Mouse (Mus musculus) bone marrow, adult 2 months (tissue): ENCODE data around the gene Rnf220. TPM values are rescaled to one million over a fixed set of nuclear protein-coding genes. Genes with fewer than 3 reads are reported as not detected.
A peak's percentile ranks its signal among the peaks of the same experiment; 100 is the strongest.

Experiments used
- H3K27ac ChIP-seq: fragments of 200-500 bp; 2 replicates; pipeline ENCODE4 v1.5.1; 2012; ENCODE audit warnings: low read depth, mild to moderate bottlenecking, control low read depth, inconsistent platforms, low read length; ENCODE audit not compliant: control insufficient read depth, poor library complexity, insufficient read depth
- H3K4me1 ChIP-seq: fragments of 200-500 bp; 2 replicates; pipeline ENCODE4 v1.6.1; 2011; ENCODE audit warnings: low read length; ENCODE audit not compliant: control insufficient read depth, insufficient read depth
- H3K4me3 ChIP-seq: fragments of 200-500 bp; replicated peaks from 2 replicates; pipeline ENCODE3; 2011; ENCODE audit warnings: mild to moderate bottlenecking, low read depth, low read length, control low read depth; ENCODE audit not compliant: control insufficient read depth
- CTCF ChIP-seq: fragments of 200-500 bp; IDR thresholded peaks from 2 replicates; pipeline ENCODE4 v1.5.1; 2011; ENCODE audit warnings: low read length, control low read depth; ENCODE audit not compliant: control insufficient read depth, insufficient read depth
- POLR2A ChIP-seq: fragments of 200-500 bp; IDR thresholded peaks from 2 replicates; pipeline ENCODE4 v1.6.1; 2011; ENCODE audit warnings: low read depth, mild to moderate bottlenecking, control low read depth, low read length, borderline replicate concordance; ENCODE audit not compliant: control insufficient read depth
- WGBS: fragments of 180-500 bp; shearing (Covaris S2); methylation state at CpG from one replicate; pipeline ENCODE4 v1.1.7; 2018; 5-methylcytosine and 5-hydroxymethylcytosine counted together
- polyA plus RNA-seq: library from polyadenylated mRNA; stranded (reverse); fragments of >200 nt; gene quantifications from 2 replicates; pipeline ENCODE4 v1.2.4, GENCODE M21; 2011; ENCODE audit warnings: low replicate concordance; ENCODE audit not compliant: missing spikeins, insufficient read depth, insufficient read length

Gene Rnf220
- polyA plus RNA-seq, 1 experiment = 49.6 TPM

- Histone ChIP-seq H3K27ac (no peak overlapping the region), H3K4me3 (no peak overlapping the region), H3K4me1 (no peaks in the 10 kb centered on the region)
- TF ChIP-seq CTCF = no peak
- TF ChIP-seq POLR2A = no peak
- WGBS = 87% methylated on average over 3 of the region's 3 CpGs
These were observed 166.7 kb downstream of the Rnf220 start for GRCm38 (mm10) chr4:117330132-117330531.

- 76% methylated on average over 3 of the region's 3 CpGs for WGBS
- no peak for TF ChIP-seq CTCF
- no peak for TF ChIP-seq POLR2A
These were observed 169.9 kb downstream of the Rnf220 start for GRCm38 (mm10) chr4:117326915-117327314.

GRCm38 (mm10) chr4:117325076-117325475 is 171.8 kb downstream of the Rnf220 start:
- no peaks in the 10 kb centered on the region; the same call in 1 of the 2 replicates for H3K4me1 ChIP-seq
- H3K27ac ChIP-seq = no peak overlapping the region
- no peak overlapping the region for H3K4me3 ChIP-seq
- no peak for TF ChIP-seq CTCF
- no peak for TF ChIP-seq POLR2A
- 78% methylated on average over 2 of the region's 2 CpGs for WGBS

More at GRCm38 (mm10) chr4:117326915-117327314, 169.9 kb downstream of the Rnf220 start:
- Histone ChIP-seq H3K4me3 (no peak overlapping the region), H3K27ac (no peak overlapping the region), H3K4me1 (no peaks in the 10 kb centered on the region; the same call in 1 of the 2 replicates)

GRCm38 (mm10) chr4:117323515-117324344 is 173.1 kb downstream of the Rnf220 start:
- Histone ChIP-seq H3K4me3 (no peak overlapping the region), H3K4me1 (no peaks in the 10 kb centered on the region; the same call in 1 of the 2 replicates), H3K27ac (no peak overlapping the region)
- TF ChIP-seq CTCF (peak; percentile 76), POLR2A (no peak)
- 55% methylated on average over 14 of the region's 14 CpGs for WGBS

GRCm38 (mm10) chr4:117321011-117321410 is 175.8 kb downstream of the Rnf220 start:
- WGBS = 45% methylated on average over 5 of the region's 5 CpGs
- Histone ChIP-seq H3K4me1 (no peaks in the 10 kb centered on the region; the same call in 1 of the 2 replicates), H3K4me3 (no peak overlapping the region), H3K27ac (no peak overlapping the region)
- TF ChIP-seq CTCF (no peak), POLR2A (no peak)

GRCm38 (mm10) chr4:117318508-117318907 is 178.3 kb downstream of the Rnf220 start:
- TF ChIP-seq POLR2A (no peak), CTCF (no peak)
- no peaks in the 10 kb centered on the region; the same call in 1 of the 2 replicates for H3K4me1 ChIP-seq

GRCm38 (mm10) chr4:117317701-117318190 is 179.1 kb downstream of the Rnf220 start:
- no peak overlapping the region for H3K4me3 ChIP-seq
- no peaks in the 10 kb centered on the region; the same call in 1 of the 2 replicates for H3K4me1 ChIP-seq
- no peak for TF ChIP-seq POLR2A
- TF ChIP-seq CTCF = no peak
- 78% methylated on average over 18 of the region's 18 CpGs for WGBS
- no peak overlapping the region for H3K27ac ChIP-seq

More at GRCm38 (mm10) chr4:117318508-117318907, 178.3 kb downstream of the Rnf220 start:
- WGBS = 54% methylated on average over 9 of the region's 9 CpGs
- Histone ChIP-seq H3K27ac (no peak overlapping the region), H3K4me3 (no peak overlapping the region)

- Histone ChIP-seq H3K4me1 (no peaks in the 10 kb centered on the region; the same call in 1 of the 2 replicates), H3K27ac (no peak overlapping the region), H3K4me3 (no peak overlapping the region)
- WGBS = 76% methylated on average over 6 of the region's 6 CpGs
- TF ChIP-seq CTCF (no peak), POLR2A (no peak)
These were observed 180.1 kb downstream of the Rnf220 start for GRCm38 (mm10) chr4:117316800-117317199.
